Mouse (Mus musculus) hindbrain, embryonic 10.5 days (tissue): ENCODE measurements around the gene Vipr1. TPM values are rescaled to one million over a fixed set of nuclear protein-coding genes. Genes with fewer than 3 reads are reported as not detected.

Source experiments
- DNase-seq: peaks from one replicate; pipeline ENCODE4 v3.0.0-alpha.2; 2017; ENCODE audit warnings: low spot score
- H3K27ac ChIP-seq: fragments of 300-500 bp; sonication (generic); 2 replicates; pipeline ENCODE4 v1.5.1; 2016; ENCODE audit warnings: mild to moderate bottlenecking, moderate library complexity
- H3K27me3 ChIP-seq: fragments of 300-500 bp; sonication (generic); 2 replicates; pipeline ENCODE4 v1.6.1; 2016; ENCODE audit warnings: mild to moderate bottlenecking; ENCODE audit not compliant: poor library complexity, insufficient read depth, severe bottlenecking
- H3K36me3 ChIP-seq: fragments of 300-500 bp; sonication (generic); 2 replicates; pipeline ENCODE4 v1.6.1; 2016; ENCODE audit warnings: mild to moderate bottlenecking, moderate library complexity
- H3K4me1 ChIP-seq: fragments of 300-500 bp; sonication (generic); replicated peaks from 2 replicates; pipeline ENCODE4 v1.6.1; 2016; ENCODE audit warnings: mild to moderate bottlenecking
- H3K4me3 ChIP-seq: fragments of 300-500 bp; sonication (generic); 2 replicates; pipeline ENCODE4 v1.5.1; 2016; ENCODE audit warnings: mild to moderate bottlenecking, moderate library complexity
- H3K9me3 ChIP-seq: fragments of 300-500 bp; sonication (generic); 2 replicates; pipeline ENCODE4 v1.6.1; 2016; ENCODE audit warnings: mild to moderate bottlenecking, moderate library complexity
- WGBS: fragments of 180-500 bp; shearing (Covaris S2); methylation state at CpG from one replicate; pipeline ENCODE4 v1.1.7; 2016; 5-methylcytosine and 5-hydroxymethylcytosine counted together
- polyA plus RNA-seq: library from polyadenylated mRNA; unstranded; fragments of >200 nt; fragmentation: Nextera tagmentation; extraction: Ambion mirVana; gene quantifications from 2 replicates; pipeline ENCODE4 v1.2.1, GENCODE M21; 2016

The Vipr1 gene
- polyA plus RNA-seq, 1 experiment from 2014 or later = 0.43 TPM

DNA sequence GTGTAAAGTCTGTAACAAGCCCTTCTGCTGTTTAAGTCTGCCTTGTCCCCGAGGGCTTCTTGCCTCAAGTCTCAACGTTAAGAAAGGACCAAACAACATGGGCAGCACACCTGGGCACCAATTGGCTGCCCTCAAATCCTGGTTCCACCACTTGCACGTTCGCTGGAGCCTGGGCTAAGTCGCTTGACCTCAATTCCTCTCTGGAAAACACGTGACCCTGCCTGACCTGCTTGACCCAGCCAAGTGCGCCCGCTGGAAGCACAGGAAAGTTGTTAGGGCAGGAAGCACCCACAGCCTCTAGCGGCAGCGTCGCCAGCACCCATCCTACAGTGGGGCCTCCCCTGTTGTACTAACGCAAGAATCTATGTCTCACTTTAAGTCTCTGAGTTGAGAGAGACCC, 52.2 kb downstream of the Vipr1 start:
- Histone ChIP-seq H3K4me1 (peaks cover 12% of the 10 kb centered on the region), H3K9me3 (peaks cover 9% of the 10 kb centered on the region; the same call in 1 of the 2 replicates), H3K36me3 (peaks cover 91% of the 10 kb centered on the region), H3K27ac (no peak overlapping the region), H3K27me3 (no peaks in the 10 kb centered on the region), H3K4me3 (no peak overlapping the region)
- no peak for DNase-seq
- 76% methylated on average over 12 of the region's 12 CpGs for WGBS

DNA sequence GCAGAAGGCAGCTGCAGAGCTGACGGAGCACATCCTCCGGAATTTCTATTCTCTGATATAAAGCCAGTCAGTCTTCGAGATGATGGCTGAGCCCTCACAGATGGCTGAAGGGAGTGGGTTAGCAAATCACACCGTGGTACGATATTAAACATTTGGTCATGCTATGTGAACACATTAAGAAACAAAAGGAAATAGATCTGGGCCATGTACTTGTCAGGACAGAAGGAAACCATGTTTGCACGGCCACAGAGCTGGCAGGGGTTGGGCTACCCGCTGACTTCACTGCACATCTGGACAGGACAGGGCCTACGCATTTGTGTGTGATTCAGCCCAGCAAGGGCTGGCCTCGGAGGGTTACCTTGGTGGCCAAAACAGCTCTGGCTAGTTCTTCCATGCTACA, 54.1 kb downstream of the Vipr1 start:
- peaks cover 80% of the 10 kb centered on the region for H3K36me3 ChIP-seq
- H3K27ac ChIP-seq = no peak overlapping the region
- H3K4me3 ChIP-seq = no peak overlapping the region
- no peak for DNase-seq
- H3K27me3 ChIP-seq = no peaks in the 10 kb centered on the region
- WGBS = 94% methylated on average over 9 of the region's 9 CpGs
- peaks cover 9% of the 10 kb centered on the region; the same call in 1 of the 2 replicates for H3K9me3 ChIP-seq
- no peaks in the 10 kb centered on the region for H3K4me1 ChIP-seq

DNA sequence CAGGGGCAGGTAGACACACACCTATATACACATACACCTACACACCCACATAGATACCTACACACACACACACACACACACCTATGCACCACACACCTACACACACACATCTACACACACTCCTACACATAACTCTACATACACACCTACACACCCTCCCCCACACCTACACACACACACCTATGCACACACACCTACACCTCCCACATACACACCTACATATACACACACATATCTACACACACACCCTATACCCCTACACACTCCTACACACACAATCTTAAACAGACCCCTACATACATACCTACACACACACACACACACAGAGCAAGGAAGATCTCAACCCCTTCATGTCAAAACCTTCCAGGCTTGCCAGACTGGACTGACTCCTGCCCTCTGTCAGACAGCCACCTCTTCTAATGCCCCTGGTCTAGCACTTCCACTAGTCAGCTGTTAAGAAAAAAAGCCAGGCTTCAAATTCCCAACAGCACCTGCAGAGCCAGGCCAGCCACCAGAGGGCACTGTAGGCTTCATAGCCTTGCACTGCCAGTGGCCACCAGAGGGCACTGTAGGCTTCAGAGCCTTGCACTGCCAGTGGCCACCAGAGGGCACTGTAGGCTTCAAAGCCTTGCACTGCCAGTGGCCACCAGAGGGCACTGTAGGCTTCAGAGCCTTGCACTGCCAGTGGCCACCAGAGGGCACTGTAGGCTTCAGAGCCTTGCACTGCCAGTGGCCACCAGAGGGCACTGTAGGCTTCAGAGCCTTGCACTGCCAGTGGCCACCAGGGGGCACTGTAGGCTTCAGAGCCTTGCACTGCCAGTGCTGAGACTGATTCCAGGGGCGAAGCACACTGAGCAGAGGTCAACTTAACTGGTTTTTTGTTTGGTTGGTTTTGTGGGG, 54.9 kb downstream of the Vipr1 start:
- H3K4me1 ChIP-seq = no peaks in the 10 kb centered on the region
- no peak overlapping the region for H3K4me3 ChIP-seq
- no peaks in the 10 kb centered on the region for H3K27me3 ChIP-seq
- no peak for DNase-seq
- peaks cover 9% of the 10 kb centered on the region; the same call in 1 of the 2 replicates for H3K9me3 ChIP-seq
- 93% methylated on average over 1 of the region's 1 CpGs for WGBS
- H3K27ac ChIP-seq = no peak overlapping the region
- H3K36me3 ChIP-seq = peaks cover 73% of the 10 kb centered on the region

DNA sequence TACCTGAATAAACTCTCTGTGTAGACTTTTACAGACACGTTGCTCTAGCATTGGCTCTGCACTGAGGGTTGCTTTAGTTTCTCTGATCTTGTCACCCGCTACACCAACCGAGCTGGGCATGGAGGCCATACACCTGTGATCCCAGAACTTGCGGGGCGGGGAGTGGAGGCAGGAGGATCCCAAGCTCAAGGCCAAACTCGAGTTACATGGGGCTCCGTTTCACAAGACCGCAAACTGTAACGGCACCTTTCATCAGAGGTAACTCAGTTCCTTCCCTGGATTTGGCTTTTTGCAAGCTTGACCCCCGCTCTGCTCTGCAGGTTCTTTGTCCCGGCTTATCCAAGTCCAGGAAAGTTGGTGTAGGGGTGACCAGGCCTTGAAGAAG, 61.7 kb downstream of the Vipr1 start:
- peaks cover 8% of the 10 kb centered on the region; the same call in 1 of the 2 replicates for H3K27me3 ChIP-seq
- peak overlapping the region; percentile 70 for H3K4me3 ChIP-seq
- H3K27ac ChIP-seq = peak overlapping the region; percentile 96
- H3K4me1 ChIP-seq = peaks cover 29% of the 10 kb centered on the region
- WGBS = 37% methylated on average over 11 of the region's 11 CpGs
- H3K9me3 ChIP-seq = no peaks in the 10 kb centered on the region
- DNase-seq = no peak
- peaks cover 11% of the 10 kb centered on the region for H3K36me3 ChIP-seq

DNA sequence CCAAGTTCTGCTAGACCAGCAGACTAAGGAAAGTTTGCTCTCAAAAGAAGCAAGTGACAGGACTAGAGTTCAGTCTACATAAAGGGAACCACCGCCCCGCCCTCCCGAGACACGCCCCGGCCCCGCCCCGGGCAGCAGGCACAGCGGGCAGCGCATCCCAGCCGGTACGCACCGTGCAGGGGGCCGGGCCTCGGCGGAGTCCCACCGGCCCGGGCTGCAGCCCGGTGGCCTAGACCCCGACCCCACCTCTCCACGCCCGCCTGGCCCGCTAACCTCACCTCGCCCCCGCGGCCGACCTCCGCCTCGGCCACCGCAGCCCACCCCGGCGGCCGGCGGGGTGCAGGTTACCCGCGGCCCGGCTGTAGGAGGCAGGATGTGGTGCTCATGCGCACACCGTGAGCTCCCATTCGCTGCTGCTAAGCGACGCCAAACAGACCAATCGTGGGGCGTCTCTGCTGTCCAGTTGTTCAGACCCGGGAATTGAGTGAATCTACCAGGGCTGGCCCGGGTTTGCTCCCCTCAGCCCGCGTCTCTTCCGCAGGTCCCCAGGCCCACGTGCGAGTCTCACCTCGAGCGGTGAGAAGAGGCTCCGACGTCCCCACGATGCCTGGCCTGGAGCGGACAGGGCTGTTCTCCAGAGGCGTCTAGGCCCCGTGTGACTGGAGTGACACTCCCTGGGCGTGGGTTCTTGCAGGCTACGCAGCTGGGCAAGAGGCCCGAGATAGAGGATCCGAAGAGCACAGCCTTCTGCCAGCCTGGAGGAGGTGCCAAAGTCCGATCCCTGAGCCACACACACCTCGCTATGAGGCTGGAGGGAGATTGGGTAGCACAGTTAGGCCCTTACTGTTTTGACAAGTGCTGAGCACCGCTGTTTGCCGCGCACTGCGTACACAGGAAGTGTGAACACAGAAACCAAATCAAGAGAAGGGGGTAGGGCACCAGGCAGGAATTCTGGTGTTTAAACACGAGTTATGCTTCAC, 62.4 kb downstream of the Vipr1 start, which contains the start of gene Sec22c:
Gene Sec22c (minus strand): TSS at position 845 of the 980 bp plus-strand sequence.
- H3K4me3 ChIP-seq = peak within 1 kb of the TSS; percentile 70
- H3K27me3 ChIP-seq = peaks cover 8% of the 10 kb centered on the region; the same call in 1 of the 2 replicates
- peak within 1 kb of the TSS; percentile 96 for H3K27ac ChIP-seq
- DNase-seq = peak; percentile 94
- H3K36me3 ChIP-seq = peaks cover 4% of the 10 kb centered on the region
- WGBS = 2% methylated on average over 69 of the region's 69 CpGs
- H3K9me3 ChIP-seq = no peaks in the 10 kb centered on the region
- peaks cover 33% of the 10 kb centered on the region for H3K4me1 ChIP-seq

DNA sequence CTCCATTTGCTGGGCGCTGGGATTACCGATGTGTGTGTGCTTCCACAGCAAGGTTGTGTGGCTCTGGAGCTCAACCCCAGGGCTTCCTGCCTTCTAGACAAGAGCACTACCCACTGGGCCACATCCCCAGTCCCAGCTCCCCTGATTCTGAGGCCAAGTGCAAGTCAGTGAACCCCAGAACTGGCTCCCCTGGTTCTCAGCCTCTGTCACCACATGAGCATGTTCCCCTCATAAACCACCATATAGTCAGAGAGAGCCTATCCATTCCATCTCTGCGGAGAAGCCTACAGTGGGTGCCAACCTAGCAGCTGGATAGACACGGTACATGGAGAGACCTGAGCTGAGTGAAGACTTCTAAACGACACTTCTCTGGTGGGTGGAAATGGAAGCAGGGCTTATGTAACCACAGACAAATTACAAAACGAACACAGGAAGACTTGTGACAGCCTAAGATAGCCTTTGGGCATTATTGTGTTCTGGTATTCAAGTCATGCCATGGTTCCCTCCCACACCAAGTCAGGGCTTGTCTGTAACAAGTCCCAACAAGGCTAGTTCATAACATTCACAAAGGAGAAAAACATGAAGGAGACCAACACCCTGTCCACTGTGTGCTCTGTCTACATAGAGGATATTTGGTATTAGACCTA, 63.6 kb downstream of the Vipr1 start:
- no peak for DNase-seq
- peaks cover 41% of the 10 kb centered on the region for H3K4me1 ChIP-seq
- peaks cover 8% of the 10 kb centered on the region; the same call in 1 of the 2 replicates for H3K27me3 ChIP-seq
- WGBS = 81% methylated on average over 6 of the region's 6 CpGs
- H3K27ac ChIP-seq = peak overlapping the region; percentile 96; the same call in 1 of the 2 replicates
- no peaks in the 10 kb centered on the region for H3K36me3 ChIP-seq
- no peaks in the 10 kb centered on the region for H3K9me3 ChIP-seq
- H3K4me3 ChIP-seq = no peak overlapping the region

DNA sequence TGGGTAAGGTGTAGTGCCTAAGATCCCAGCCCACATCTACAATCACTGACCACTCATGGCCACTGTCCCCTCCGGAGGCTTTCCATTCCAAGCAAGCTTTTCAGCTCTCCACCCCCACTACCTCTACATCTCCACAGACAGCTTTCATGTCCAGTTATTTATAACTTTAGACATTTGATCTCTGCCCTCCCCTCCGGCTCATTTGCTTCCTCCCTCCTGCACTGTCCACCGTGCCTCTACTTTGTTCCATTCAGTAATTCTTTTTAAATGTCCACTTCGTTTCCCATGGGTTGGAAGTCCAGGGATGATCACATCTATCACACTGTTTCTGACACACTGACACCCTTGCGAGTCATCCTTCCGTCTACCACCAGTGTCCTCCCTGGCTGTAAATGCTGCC, 65.3 kb downstream of the Vipr1 start:
- peaks cover 5% of the 10 kb centered on the region for H3K36me3 ChIP-seq
- H3K27ac ChIP-seq = no peak overlapping the region
- no peak overlapping the region for H3K4me3 ChIP-seq
- peaks cover 8% of the 10 kb centered on the region; the same call in 1 of the 2 replicates for H3K27me3 ChIP-seq
- DNase-seq = no peak
- no peaks in the 10 kb centered on the region for H3K9me3 ChIP-seq
- peaks cover 52% of the 10 kb centered on the region for H3K4me1 ChIP-seq
- WGBS = 64% methylated on average over 6 of the region's 6 CpGs

DNA sequence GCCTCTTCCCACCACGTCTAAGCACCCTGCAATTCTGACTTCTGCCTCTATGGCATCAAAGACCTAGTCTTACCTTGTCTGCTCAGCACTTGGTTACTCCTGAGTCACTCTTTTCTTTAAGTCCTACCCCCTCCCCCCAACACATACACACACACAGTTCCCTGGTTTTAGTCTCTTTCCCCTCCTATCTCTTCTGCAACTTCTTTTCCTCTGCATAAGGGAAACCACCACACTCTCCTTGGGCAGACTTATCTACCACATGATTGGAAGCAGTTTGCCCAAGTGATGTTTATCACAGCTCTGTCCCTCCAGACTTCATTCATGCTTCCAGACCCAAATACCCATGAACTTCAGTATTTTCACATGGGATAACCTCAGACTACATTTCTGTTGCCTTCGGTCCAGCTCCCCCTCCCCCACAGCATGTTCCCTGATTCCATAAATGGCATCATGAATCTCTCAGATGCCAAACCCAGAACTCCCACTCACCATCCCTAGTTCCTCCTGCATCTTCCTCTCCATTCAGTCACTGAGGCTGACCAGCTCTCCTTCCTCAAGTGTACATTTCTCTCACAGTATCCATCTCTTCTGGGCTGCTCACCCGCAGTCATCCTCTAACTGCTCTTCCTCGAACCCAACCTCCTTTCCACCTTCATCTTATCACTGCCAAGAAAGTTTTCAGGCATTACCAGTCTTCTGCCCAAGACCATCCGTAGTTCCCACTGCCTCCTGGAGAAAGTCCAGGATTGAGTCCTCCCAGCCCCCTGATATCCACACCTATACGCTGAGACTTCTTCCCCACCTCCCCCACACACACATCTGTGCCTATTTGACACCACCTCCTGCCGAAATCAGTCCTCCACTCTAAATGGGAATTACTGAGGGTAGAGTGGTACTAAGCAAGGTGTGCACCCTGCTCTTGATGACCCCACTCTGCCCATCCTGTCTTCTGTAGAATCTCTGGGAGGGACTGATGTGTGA, 66.3 kb downstream of the Vipr1 start:
- WGBS = 67% methylated on average over 7 of the region's 7 CpGs
- Histone ChIP-seq H3K9me3 (no peaks in the 10 kb centered on the region), H3K27ac (no peak overlapping the region), H3K27me3 (peaks cover 8% of the 10 kb centered on the region; the same call in 1 of the 2 replicates), H3K4me1 (peaks cover 45% of the 10 kb centered on the region), H3K4me3 (no peak overlapping the region), H3K36me3 (peaks cover 15% of the 10 kb centered on the region)
- DNase-seq = no peak

DNA sequence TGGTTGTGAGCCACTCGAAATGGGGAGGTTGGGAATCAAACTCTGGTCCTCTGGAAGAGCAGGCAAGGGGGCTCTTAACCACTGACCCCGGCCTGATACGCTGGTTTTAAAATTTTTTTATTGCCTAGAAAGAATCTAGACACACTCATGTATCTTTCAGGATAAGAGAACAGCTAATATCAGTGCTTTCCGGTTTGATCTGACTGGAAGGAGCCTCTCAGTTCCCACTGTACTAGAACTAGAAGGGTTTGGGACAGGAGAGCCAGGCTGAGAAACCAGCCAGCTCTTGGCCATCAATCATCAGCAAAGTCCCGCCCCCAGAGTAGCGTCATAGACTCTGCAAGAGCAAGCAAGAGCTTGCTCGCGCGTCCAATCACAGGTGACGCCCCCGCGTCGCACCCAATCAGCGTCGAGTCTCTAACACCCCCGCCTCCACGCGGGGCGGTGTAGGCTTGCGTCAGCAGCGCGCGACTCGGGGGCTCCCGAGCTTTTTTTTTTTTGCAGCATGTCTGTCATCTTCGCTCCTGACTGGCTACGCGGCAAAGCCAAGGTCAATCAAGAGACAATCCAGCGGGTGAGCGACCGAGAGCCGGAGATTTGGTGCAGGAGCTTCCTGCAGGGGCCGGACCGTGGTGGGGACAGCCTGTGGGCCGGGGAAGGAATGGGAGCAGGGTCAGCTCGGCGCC, 67.5 kb downstream of the Vipr1 start, which contains the start of gene Ss18l2:
Gene Ss18l2 (plus strand): TSS at position 432 of the 686 bp plus-strand sequence.
- peak within 1 kb of the TSS; percentile 89 for H3K4me3 ChIP-seq
- H3K36me3 ChIP-seq = peaks cover 17% of the 10 kb centered on the region
- H3K27me3 ChIP-seq = peaks cover 8% of the 10 kb centered on the region; the same call in 1 of the 2 replicates
- peak within 1 kb of the TSS; percentile 92 for H3K27ac ChIP-seq
- WGBS = 5% methylated on average over 37 of the region's 37 CpGs
- no peaks in the 10 kb centered on the region for H3K9me3 ChIP-seq
- H3K4me1 ChIP-seq = peaks cover 34% of the 10 kb centered on the region
- peak; percentile 99 for DNase-seq

DNA sequence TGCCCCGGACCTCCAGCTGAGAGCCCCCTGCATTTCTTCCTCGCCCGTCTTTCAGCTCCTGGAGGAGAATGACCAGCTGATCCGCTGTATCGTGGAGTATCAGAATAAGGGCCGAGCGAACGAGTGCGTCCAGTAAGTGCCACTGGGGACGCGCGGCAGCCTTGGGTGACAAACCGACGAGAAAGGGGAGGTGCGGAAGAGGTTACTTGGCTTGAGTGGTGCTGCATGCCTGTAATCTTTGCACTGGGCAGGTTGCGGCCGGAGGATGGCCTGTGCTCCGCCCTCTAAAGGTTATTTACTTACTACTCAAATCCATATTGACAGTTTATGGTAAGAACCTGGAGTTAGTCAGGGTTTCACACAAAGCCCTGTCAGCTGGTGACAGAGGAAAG, 68.1 kb downstream of the Vipr1 start:
- peak overlapping the region; percentile 89 for H3K4me3 ChIP-seq
- H3K36me3 ChIP-seq = peaks cover 17% of the 10 kb centered on the region
- no peaks in the 10 kb centered on the region for H3K9me3 ChIP-seq
- peaks cover 8% of the 10 kb centered on the region; the same call in 1 of the 2 replicates for H3K27me3 ChIP-seq
- WGBS = under 1% methylated on average over 18 of the region's 18 CpGs
- H3K27ac ChIP-seq = peak overlapping the region; percentile 92
- H3K4me1 ChIP-seq = peaks cover 29% of the 10 kb centered on the region
- DNase-seq = no peak

DNA sequence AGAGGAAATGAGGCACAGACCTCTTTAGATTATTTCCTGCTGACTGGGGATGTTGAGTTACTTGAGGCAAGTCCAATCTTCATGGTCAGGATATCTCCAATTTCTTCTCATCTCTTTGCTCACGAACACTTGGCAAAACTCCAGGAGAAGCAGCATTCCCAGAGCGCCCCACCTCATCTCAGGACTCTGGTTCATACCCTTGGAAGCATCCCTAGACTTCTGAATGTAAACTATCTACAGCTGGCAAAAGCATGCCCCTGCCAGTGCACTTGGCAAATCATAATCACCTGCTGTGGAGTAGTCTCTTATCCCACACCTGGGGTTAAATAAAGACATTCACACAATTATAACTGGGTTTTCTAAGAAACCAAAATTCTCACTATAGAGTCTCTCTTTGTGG, 74.5 kb downstream of the Vipr1 start:
- no peaks in the 10 kb centered on the region for H3K9me3 ChIP-seq
- peaks cover 23% of the 10 kb centered on the region for H3K4me1 ChIP-seq
- no peaks in the 10 kb centered on the region for H3K27me3 ChIP-seq
- H3K4me3 ChIP-seq = no peak overlapping the region
- WGBS = 88% methylated on average over 2 of the region's 2 CpGs
- peaks cover 21% of the 10 kb centered on the region for H3K36me3 ChIP-seq
- DNase-seq = no peak
- no peak overlapping the region for H3K27ac ChIP-seq
